Mouse (Mus musculus) B cell, adult 62 days (primary cell): Measurements from ENCODE around the gene Skp2. TPM values are rescaled to one million over a fixed set of nuclear protein-coding genes. Genes with fewer than 3 reads are reported as not detected.

Experiments
- total RNA-seq: library from RNA; stranded (reverse); gene quantifications from 4 replicates; pipeline ENCODE4 v1.2.4, GENCODE M21; 2023

The Skp2 gene
- 2.5 to 3.4 TPM (median 2.7 TPM) in 4 replicates for total RNA-seq

DNA sequence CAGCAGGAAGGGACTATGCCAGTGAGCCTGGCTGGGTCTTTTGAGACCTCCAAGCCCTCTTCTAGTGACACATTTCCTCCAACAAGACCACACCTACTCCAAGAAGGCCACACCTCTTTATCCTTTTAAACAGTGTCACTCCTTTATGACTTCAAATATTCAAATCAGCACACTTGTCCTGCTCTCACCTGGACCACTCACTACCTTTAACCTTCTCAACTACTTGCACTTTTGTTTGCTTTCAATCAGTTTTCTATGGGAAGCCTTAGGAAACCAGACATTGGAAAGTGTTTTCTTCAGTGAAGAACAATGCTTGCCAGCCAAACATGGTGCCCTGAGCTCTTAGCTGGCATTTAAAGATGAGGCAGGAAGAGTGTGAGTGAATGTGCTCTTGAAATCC is at the start of gene Skp2:
Gene Skp2, minus strand, starts transcription at position 101 of the 400 bp plus-strand sequence.

DNA sequence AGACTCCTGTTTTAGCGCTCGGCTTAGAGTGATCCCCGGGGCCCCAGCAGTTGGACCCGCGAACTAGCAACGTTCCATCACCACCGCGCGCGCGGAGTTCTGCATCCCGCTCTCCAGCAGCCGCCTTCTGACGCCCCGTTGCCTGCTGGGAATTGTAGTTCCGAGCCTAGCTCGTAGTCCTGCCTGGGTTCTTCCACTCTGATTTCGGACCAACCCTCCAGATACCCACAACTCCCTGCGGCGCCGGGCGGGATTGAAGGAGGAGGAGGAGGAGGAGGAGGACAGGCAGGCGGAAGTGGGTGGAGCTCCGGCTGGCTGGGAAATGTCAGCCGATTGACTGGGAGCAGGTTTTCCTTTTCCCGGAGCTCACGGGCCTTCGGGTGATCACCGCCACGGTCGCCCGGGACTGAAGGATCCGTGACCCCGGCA is 15.0 kb downstream of the Skp2 start, which contains the start of gene Lmbrd2:
Gene Lmbrd2, plus strand, starts transcription at position 299 of the 429 bp plus-strand sequence.

DNA sequence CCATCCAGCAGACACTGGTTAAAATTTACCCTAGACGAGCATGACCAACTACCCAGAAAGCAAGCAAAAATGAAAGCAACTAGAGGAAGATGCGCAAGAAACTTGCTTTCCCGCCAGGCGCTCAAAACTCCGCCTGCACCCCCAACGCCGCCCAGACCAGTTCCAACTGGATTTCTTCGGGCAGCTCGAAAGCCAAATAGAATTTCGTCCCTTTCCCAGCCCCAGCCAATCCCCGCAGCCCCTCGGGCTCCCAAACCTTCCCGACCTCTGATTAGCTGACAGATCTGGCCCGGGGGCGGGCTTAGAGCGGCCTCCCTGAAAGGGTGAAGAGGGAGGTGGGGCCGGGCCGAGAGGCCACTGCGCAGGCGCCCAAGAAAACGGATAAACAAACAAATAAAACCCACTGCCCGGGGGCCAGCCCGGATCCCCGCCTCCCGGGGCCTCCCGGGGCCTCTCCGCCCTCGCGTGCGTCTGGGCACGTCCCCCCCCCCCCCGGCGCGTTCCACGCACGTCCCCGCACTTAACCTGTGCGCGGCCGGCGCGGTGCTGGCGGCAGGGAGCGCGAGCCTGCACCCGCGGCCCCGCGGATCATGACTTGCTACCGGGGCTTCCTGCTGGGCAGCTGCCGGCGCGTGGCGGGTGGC is 84.2 kb downstream of the Skp2 start, which contains the start of gene Nadk2:
Gene Nadk2, plus strand, starts transcription at position 349 of the 644 bp plus-strand sequence.

Other genes starting within 250 kb of the Skp2 start
- gene Ranbp3l, start 187.5 kb downstream of the Skp2 start, total RNA-seq = not detected in 4 replicates
- 19.9 to 28.4 TPM (median 22.6 TPM) in 4 replicates for gene Nadk2, start 84.2 kb downstream of the Skp2 start, total RNA-seq
- 11.0 to 15.4 TPM (median 11.9 TPM) in 4 replicates for gene Lmbrd2, start 14.9 kb downstream of the Skp2 start, total RNA-seq
- gene Ugt3a1, start 121.5 kb upstream of the Skp2 start, total RNA-seq = not detected in 4 replicates
- gene Ugt3a2, start 180.1 kb upstream of the Skp2 start, total RNA-seq = not detected in 4 replicates